Mouse (Mus musculus) heart, embryonic 16.5 days (tissue): ENCODE data around the gene Ncaph2. TPM values are rescaled to one million over a fixed set of nuclear protein-coding genes. Genes with fewer than 3 reads are reported as not detected.

ENCODE experiments used
- ATAC-seq: fragments of 200-750 bp; cut with Nextera tagmentation; replicated peaks from 2 replicates; pipeline ENCODE4 v1.8.0; 2017; ENCODE audit warnings: moderate number of reproducible peaks; ENCODE audit not compliant: insufficient read depth, low FRiP score; ENCODE audit errors: extremely low read depth
- H3K27ac ChIP-seq: fragments of 300-500 bp; sonication (generic); 2 replicates; pipeline ENCODE4 v1.5.1; 2014; ENCODE audit warnings: mild to moderate bottlenecking, low read length, control low read depth, moderate library complexity
- H3K27me3 ChIP-seq: fragments of 300-500 bp; sonication (generic); 2 replicates; pipeline ENCODE4 v1.6.1; 2014; ENCODE audit warnings: low read length, mixed read lengths; ENCODE audit not compliant: control insufficient read depth, insufficient read depth
- H3K36me3 ChIP-seq: fragments of 300-500 bp; sonication (generic); 2 replicates; pipeline ENCODE4 v1.6.1; 2014; ENCODE audit not compliant: control insufficient read depth, insufficient read depth
- H3K4me1 ChIP-seq: fragments of 300-500 bp; sonication (generic); 2 replicates; pipeline ENCODE4 v1.6.1; 2014; ENCODE audit warnings: low read length, mixed read lengths; ENCODE audit not compliant: control insufficient read depth, insufficient read depth
- H3K4me2 ChIP-seq: fragments of 300-500 bp; sonication (generic); 2 replicates; pipeline ENCODE4 v1.6.1; 2014; ENCODE audit warnings: low read depth, mild to moderate bottlenecking, control low read depth, low read length
- H3K4me3 ChIP-seq: fragments of 300-500 bp; sonication (generic); 2 replicates; pipeline ENCODE4 v1.5.1; 2014; ENCODE audit warnings: mild to moderate bottlenecking, control low read depth, low read length
- H3K9ac ChIP-seq: fragments of 300-500 bp; sonication (generic); 2 replicates; pipeline ENCODE4 v1.6.1; 2014; ENCODE audit warnings: low read length, control low read depth
- H3K9me3 ChIP-seq: fragments of 300-500 bp; sonication (generic); replicated peaks from 2 replicates; pipeline ENCODE4 v1.6.1; 2016; ENCODE audit warnings: low read length; ENCODE audit not compliant: control insufficient read depth
- WGBS: fragments of 180-500 bp; shearing (Covaris S2); extraction: QIAGEN DNeasy Blood & Tissue Kit; methylation state at CpG from one replicate; pipeline ENCODE4 v1.1.7; 2014; 5-methylcytosine and 5-hydroxymethylcytosine counted together
- polyA plus RNA-seq: library from polyadenylated mRNA; unstranded; fragments of >200 nt; fragmentation: Nextera tagmentation; extraction: Ambion mirVana; gene quantifications from 2 replicates; pipeline ENCODE4 v1.2.1, GENCODE M21; 2015

Gene Ncaph2
- 101 and 108 TPM in 2 replicates for polyA plus RNA-seq

DNA sequence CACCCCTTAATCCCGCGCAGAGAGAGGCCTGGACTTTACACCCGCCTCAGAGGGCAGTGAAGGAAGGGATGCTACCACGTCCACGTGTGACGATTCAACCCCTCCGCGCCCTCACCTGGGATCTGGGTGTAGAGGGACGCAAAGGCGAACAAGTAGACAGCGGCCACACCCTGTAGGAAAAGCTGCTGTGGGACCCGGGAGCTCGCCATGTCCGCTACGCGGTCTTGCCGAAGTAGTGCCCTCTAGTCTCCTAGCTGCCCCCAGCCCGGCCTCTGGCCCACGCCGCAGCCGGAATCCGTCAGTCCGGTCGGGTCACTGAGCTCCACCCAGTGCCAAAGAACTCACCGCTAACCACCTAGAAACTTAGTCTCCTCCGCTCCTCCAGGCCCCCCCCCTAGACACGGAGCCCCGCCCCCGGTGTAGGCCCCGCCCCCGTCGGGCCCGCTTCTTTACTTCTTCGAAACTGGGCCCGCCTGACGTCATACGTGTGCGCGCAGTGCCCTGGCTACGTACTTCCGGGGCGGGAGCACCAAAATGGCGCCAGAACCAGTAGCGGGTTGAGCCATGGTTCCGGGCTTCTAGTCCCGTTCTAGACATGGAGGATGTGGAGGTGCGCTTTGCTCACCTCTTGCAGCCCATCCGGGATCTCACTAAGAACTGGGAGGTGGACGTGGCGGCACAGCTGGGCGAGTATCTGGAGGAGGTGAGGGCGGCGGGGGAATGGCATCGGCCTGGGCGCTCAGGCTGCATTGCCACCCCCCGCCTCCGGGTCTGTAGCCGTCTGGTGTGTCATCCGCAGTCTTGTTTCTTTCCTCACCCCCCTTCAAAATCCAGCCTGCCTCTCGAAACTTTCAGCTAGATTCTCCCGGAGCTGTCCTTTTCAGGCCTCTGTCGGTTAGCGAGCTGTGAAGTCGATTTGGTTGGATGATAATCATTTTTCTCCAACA lies at the start of gene Ncaph2, which contains the start of gene Lmf2:
Gene Ncaph2 (plus strand): TSS at position 479 of the 947 bp plus-strand sequence.
Gene Lmf2 (minus strand): TSS at position 419 of the 947 bp plus-strand sequence.
- peak within 1 kb of the TSS; percentile 87 for H3K27ac ChIP-seq
- peaks cover 34% of the 10 kb centered on the region for H3K36me3 ChIP-seq
- peak within 1 kb of the TSS; percentile 94 for H3K4me3 ChIP-seq
- H3K4me1 ChIP-seq: peaks cover 28% of the 10 kb centered on the region
- under 1% methylated on average over 64 of the region's 64 CpGs for WGBS
- peak within 1 kb of the TSS; percentile 96 for H3K9ac ChIP-seq
- peak within 1 kb of the TSS; percentile 92 for H3K4me2 ChIP-seq
- H3K27me3 ChIP-seq: no peaks in the 10 kb centered on the region
- no peaks in the 10 kb centered on the region for H3K9me3 ChIP-seq
- ATAC-seq: peak; percentile 91

- H3K4me2 ChIP-seq: no peak overlapping the region
- no peaks in the 10 kb centered on the region for H3K9me3 ChIP-seq
- peaks cover 39% of the 10 kb centered on the region for H3K36me3 ChIP-seq
- 65% methylated on average over 1 of the region's 1 CpGs for WGBS
- peaks cover 15% of the 10 kb centered on the region for H3K4me1 ChIP-seq
- no peak for ATAC-seq
- no peaks in the 10 kb centered on the region for H3K27me3 ChIP-seq
- no peak overlapping the region for H3K9ac ChIP-seq
- no peak overlapping the region for H3K4me3 ChIP-seq
- H3K27ac ChIP-seq: no peak overlapping the region
These were observed 49.6 kb upstream of the Ncaph2 start for GRCm38 (mm10) chr15:89305966-89306365.

- WGBS: 89% methylated on average over 13 of the region's 13 CpGs
- Histone ChIP-seq H3K9ac (no peak overlapping the region), H3K4me2 (no peak overlapping the region), H3K27ac (no peak overlapping the region), H3K36me3 (peaks cover 24% of the 10 kb centered on the region), H3K9me3 (no peaks in the 10 kb centered on the region), H3K4me3 (no peak overlapping the region), H3K27me3 (no peaks in the 10 kb centered on the region), H3K4me1 (peaks cover 15% of the 10 kb centered on the region)
- ATAC-seq: no peak
These were observed 48.1 kb upstream of the Ncaph2 start for GRCm38 (mm10) chr15:89307461-89307860.

GRCm38 (mm10) chr15:89308406-89309139 lies 46.9 kb upstream of the Ncaph2 start:
- no peaks in the 10 kb centered on the region for H3K27me3 ChIP-seq
- ATAC-seq: no peak
- H3K4me3 ChIP-seq: no peak overlapping the region
- no peaks in the 10 kb centered on the region for H3K9me3 ChIP-seq
- H3K27ac ChIP-seq: no peak overlapping the region
- peaks cover 22% of the 10 kb centered on the region for H3K4me1 ChIP-seq
- 73% methylated on average over 7 of the region's 7 CpGs for WGBS
- H3K4me2 ChIP-seq: no peak overlapping the region
- H3K9ac ChIP-seq: no peak overlapping the region
- peaks cover 17% of the 10 kb centered on the region; the same call in 1 of the 2 replicates for H3K36me3 ChIP-seq

DNA sequence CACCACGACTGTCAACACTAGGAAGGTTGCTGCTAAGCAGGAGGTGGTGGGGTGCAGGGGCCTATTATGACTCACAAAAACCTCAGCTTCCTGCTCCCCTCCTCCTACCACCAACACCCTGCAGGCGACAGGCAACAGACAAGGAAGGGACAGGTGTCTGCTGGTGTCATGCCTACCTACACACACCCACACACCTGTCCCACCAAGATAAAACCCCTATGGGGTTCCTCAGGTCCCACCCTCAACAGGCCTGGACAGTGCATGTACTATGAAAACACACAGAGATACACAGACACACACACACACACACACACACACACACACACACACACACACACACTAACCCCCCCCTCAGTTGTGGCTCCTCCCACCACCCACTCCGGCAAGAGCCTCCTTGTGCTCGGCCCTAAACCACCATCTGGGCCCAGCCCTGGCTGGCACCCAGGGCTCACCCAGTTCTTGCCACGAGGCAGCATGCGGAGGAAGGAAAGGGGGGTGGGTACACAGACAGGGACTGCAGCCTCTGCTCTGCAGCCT lies 45.5 kb upstream of the Ncaph2 start:
- 53% methylated on average over 6 of the region's 6 CpGs for WGBS

DNA sequence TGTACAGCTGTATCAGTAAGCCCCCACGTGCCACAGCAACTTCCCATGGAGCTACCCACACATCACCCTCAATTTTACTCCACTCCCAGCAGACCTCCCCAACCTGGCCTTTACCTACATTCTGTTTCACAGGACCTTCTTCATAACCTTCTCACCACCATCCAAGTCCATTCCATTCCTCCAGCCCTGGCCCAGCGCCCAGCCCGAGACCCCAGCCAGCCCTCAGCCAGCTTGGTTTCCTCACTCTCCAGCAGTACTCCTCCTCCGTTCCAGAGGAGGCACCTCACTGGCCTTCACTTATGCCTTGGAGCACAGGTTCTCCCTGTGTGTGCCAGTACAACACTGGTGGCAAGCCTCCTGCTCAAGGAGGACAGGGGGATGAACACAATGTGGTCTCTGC lies 42.2 kb upstream of the Ncaph2 start:
- no peak overlapping the region for H3K27ac ChIP-seq
- ATAC-seq: no peak
- H3K9me3 ChIP-seq: no peaks in the 10 kb centered on the region
- H3K4me2 ChIP-seq: no peak overlapping the region; the same call in 1 of the 2 replicates
- no peak overlapping the region for H3K9ac ChIP-seq
- H3K36me3 ChIP-seq: no peaks in the 10 kb centered on the region
- 53% methylated on average over 4 of the region's 4 CpGs for WGBS
- peaks cover 29% of the 10 kb centered on the region for H3K4me1 ChIP-seq
- no peaks in the 10 kb centered on the region for H3K27me3 ChIP-seq
- no peak overlapping the region for H3K4me3 ChIP-seq

More for the DNA sequence above, 45.5 kb upstream of the Ncaph2 start:
- Histone ChIP-seq H3K27ac (no peak overlapping the region; the same call in 1 of the 2 replicates), H3K9ac (no peak overlapping the region), H3K4me1 (peaks cover 29% of the 10 kb centered on the region), H3K4me3 (no peak overlapping the region), H3K27me3 (no peaks in the 10 kb centered on the region), H3K4me2 (no peak overlapping the region), H3K36me3 (peaks cover 6% of the 10 kb centered on the region; the same call in 1 of the 2 replicates), H3K9me3 (no peaks in the 10 kb centered on the region)
- ATAC-seq: peak; percentile 37; the same call in 1 of the 2 replicates

- Histone ChIP-seq H3K4me1 (peaks cover 21% of the 10 kb centered on the region), H3K27ac (no peak overlapping the region), H3K27me3 (no peaks in the 10 kb centered on the region), H3K4me3 (peak overlapping the region; percentile 88), H3K9me3 (no peaks in the 10 kb centered on the region), H3K4me2 (peak overlapping the region; percentile 76), H3K9ac (peak overlapping the region; percentile 94), H3K36me3 (no peaks in the 10 kb centered on the region)
- 28% methylated on average over 3 of the region's 3 CpGs for WGBS
- no peak for ATAC-seq
These were observed 41.4 kb upstream of the Ncaph2 start for GRCm38 (mm10) chr15:89314107-89314506.

DNA sequence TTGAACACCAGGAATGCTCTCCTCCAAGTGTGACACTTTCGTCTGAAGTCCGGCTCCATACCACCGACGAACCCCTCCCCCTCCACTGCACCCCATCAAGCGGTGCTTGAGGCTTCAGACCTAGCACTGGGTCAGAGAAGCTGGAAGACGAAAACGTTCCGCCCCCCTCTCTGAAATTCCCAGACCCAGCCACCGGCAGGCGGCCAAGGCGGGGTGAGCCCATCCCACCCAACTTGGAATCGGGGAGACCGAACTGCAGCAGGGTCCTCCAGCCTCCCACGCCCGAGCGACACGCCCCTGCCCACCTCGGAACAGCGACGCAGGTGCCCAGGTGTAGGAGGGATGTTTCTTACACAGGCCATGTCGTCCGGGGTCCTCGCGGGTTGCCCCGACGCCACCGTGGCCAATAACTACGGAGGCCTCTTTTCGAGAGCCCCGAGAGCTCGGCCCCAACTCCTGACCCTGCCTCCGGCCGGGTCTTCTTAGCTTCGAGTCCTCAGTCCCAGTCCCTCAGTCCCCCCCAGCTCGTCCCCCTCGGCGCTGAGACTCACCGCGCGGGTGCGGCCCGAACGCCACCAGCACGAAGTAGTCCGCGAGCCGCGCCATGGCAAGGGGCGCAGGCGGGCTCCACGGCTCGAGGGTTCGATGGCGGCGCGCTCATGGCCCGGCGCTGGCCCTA lies 40.9 kb upstream of the Ncaph2 start:
- Histone ChIP-seq H3K4me2 (peak overlapping the region; percentile 76), H3K4me1 (peaks cover 18% of the 10 kb centered on the region), H3K27me3 (no peaks in the 10 kb centered on the region), H3K36me3 (no peaks in the 10 kb centered on the region), H3K9me3 (no peaks in the 10 kb centered on the region), H3K27ac (peak overlapping the region; percentile 56; the same call in 1 of the 2 replicates), H3K9ac (peak overlapping the region; percentile 94), H3K4me3 (peak overlapping the region; percentile 88)
- under 1% methylated on average over 58 of the region's 58 CpGs for WGBS
- ATAC-seq: peak; percentile 37
